Mouse (Mus musculus): Measurements from ENCODE around the gene Efcab7. TPM values are rescaled to one million over a fixed set of nuclear protein-coding genes. Genes with fewer than 3 reads are reported as not detected.

Gene Efcab7
- polyA plus RNA-seq, 1 experiment from 2014 or later: 9.4 TPM

GRCm38 (mm10) chr4:99946516-99946915, 117.5 kb downstream of the Efcab7 start:
- H3K27me3 ChIP-seq (replicated peaks): no peaks in the 10 kb centered on the region
- no peak overlapping the region for H3K4me2 ChIP-seq
- no peak overlapping the region for H3K27ac ChIP-seq (replicated peaks)
- no peaks in the 10 kb centered on the region for H3K9me3 ChIP-seq
- H3K9ac ChIP-seq: no peak overlapping the region
- H3K4me1 ChIP-seq: peaks cover 15% of the 10 kb centered on the region
- no peak overlapping the region for H3K4me3 ChIP-seq
- no peak for ATAC-seq (ENCODE audit: extremely low read depth, insufficient number of reproducible peaks, low FRiP score, low TSS enrichment)
- peaks cover 6% of the 10 kb centered on the region for H3K36me3 ChIP-seq
- WGBS: 85% methylated on average over 2 of the region's 2 CpGs

DNA sequence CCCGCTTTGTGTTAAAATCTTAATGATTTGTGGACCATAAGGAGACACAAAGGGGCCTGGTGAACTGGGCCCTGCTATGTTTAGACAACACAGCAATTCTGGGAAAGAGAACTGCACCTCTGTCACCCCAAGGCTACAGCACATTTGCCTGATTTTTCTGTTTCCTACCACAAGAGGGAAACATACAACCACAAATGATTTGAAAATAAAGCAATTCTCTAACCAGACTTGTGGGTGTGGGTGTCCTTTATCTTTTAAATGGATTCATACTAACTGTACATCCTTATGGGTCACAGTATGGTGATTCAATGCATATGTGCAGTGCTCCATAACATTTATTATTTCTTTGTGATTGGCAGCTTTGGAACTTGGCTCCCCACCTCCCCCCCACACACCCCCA, 118.2 kb downstream of the Efcab7 start:
- Histone ChIP-seq H3K4me3 (no peak overlapping the region), H3K4me1 (peaks cover 8% of the 10 kb centered on the region), H3K9me3 (no peaks in the 10 kb centered on the region), H3K36me3 (peaks cover 11% of the 10 kb centered on the region), H3K4me2 (no peak overlapping the region), H3K27me3 (replicated peaks) (no peaks in the 10 kb centered on the region), H3K9ac (no peak overlapping the region), H3K27ac (replicated peaks) (no peak overlapping the region)
- no peak for ATAC-seq (ENCODE audit: extremely low read depth, insufficient number of reproducible peaks, low FRiP score, low TSS enrichment)
- 74% methylated on average over 1 of the region's 1 CpGs for WGBS

GRCm38 (mm10) chr4:99947896-99948295, 118.9 kb downstream of the Efcab7 start:
- Histone ChIP-seq H3K9ac (no peak overlapping the region), H3K4me2 (no peak overlapping the region), H3K4me3 (no peak overlapping the region), H3K9me3 (no peaks in the 10 kb centered on the region), H3K27me3 (replicated peaks) (no peaks in the 10 kb centered on the region), H3K27ac (replicated peaks) (no peak overlapping the region), H3K4me1 (peaks cover 6% of the 10 kb centered on the region; the same call in 1 of the 2 replicates), H3K36me3 (peaks cover 11% of the 10 kb centered on the region)
- ATAC-seq (ENCODE audit: extremely low read depth, insufficient number of reproducible peaks, low FRiP score, low TSS enrichment): no peak
- WGBS: 100% methylated on average over 1 of the region's 1 CpGs

- no peak overlapping the region for H3K27ac ChIP-seq (replicated peaks)
- peaks cover 25% of the 10 kb centered on the region for H3K4me1 ChIP-seq
- H3K9ac ChIP-seq: no peak overlapping the region
- no peaks in the 10 kb centered on the region for H3K27me3 ChIP-seq (replicated peaks)
- no peak overlapping the region for H3K4me3 ChIP-seq
- no peak overlapping the region for H3K4me2 ChIP-seq
- 77% methylated on average over 2 of the region's 2 CpGs for WGBS
- H3K36me3 ChIP-seq: peaks cover 14% of the 10 kb centered on the region
- H3K9me3 ChIP-seq: no peaks in the 10 kb centered on the region
- no peak for ATAC-seq (ENCODE audit: extremely low read depth, insufficient number of reproducible peaks, low FRiP score, low TSS enrichment)
Measured at GRCm38 (mm10) chr4:99953904-99954303, 124.9 kb downstream of the Efcab7 start.

GRCm38 (mm10) chr4:99955396-99955795, 126.4 kb downstream of the Efcab7 start:
- Histone ChIP-seq H3K27me3 (replicated peaks) (no peaks in the 10 kb centered on the region), H3K9ac (no peak overlapping the region), H3K9me3 (no peaks in the 10 kb centered on the region), H3K4me3 (no peak overlapping the region), H3K4me2 (no peak overlapping the region), H3K36me3 (peaks cover 14% of the 10 kb centered on the region), H3K4me1 (peaks cover 37% of the 10 kb centered on the region), H3K27ac (replicated peaks) (no peak overlapping the region)
- 80% methylated on average over 10 of the region's 10 CpGs for WGBS
- ATAC-seq (ENCODE audit: extremely low read depth, insufficient number of reproducible peaks, low FRiP score, low TSS enrichment): no peak

DNA sequence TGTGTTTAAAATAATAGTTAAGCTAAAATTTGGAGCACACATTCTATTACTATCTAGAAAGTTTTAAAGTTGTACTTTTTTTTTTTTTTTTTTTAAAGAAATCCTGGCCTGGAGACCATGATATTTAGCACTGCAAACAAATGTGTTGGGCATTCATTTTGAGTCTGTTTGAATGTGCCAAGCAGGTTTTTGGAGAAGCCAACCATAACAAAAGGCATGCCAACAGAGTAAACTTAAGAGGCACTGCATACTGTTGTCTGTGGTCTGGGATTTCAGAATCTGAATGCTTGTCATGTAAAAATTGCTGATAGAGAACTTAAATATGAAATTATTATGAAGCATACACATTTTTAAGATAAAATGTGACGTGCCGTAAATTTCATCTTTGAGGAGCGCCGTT, 128.2 kb downstream of the Efcab7 start:
- H3K4me2 ChIP-seq: no peak overlapping the region
- H3K27me3 ChIP-seq (replicated peaks): no peaks in the 10 kb centered on the region
- H3K27ac ChIP-seq (replicated peaks): no peak overlapping the region
- peaks cover 7% of the 10 kb centered on the region for H3K36me3 ChIP-seq
- H3K4me3 ChIP-seq: no peak overlapping the region
- no peaks in the 10 kb centered on the region for H3K9me3 ChIP-seq
- peaks cover 37% of the 10 kb centered on the region for H3K4me1 ChIP-seq
- 85% methylated on average over 4 of the region's 4 CpGs for WGBS
- H3K9ac ChIP-seq: no peak overlapping the region
- no peak for ATAC-seq (ENCODE audit: extremely low read depth, insufficient number of reproducible peaks, low FRiP score, low TSS enrichment)

DNA sequence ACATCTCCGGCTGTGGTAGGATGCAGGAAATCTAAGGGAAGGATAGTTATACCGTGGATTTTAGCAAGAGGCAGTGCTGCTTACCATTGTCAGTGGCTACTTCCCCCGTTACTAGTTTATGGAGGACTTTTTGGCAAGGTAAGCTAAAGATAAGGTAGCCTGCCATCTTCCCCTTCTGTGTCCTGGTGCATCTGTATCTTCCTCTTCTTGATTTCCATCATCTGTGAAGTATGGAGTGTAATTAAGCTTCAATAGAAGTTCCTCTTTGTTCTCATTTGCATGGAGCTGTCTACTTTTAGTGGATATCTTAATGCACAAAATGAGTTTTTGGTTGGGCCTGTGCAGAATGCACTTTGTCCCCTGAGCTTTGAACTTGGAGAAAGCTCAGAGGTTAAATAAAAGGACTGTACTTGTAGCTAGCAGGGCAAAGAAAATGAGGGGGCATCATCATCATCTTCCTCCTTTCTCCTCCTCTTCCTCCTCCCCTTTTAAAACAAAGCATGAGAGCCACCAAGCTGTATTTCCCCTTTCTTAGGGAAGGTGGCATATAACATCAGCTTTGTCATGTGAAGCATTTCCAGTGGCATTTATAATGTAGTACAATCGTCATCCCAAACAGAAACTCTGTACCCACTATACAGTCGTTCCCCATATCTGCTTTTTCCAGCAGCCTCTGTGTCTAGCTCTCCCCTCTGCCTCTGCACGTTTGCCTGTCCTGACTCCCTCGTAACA, 129.3 kb downstream of the Efcab7 start:
- ATAC-seq (ENCODE audit: extremely low read depth, insufficient number of reproducible peaks, low FRiP score, low TSS enrichment): no peak

GRCm38 (mm10) chr4:99959308-99959707, 130.3 kb downstream of the Efcab7 start:
- no peak overlapping the region for H3K4me2 ChIP-seq
- H3K9ac ChIP-seq: no peak overlapping the region
- H3K36me3 ChIP-seq: peaks cover 20% of the 10 kb centered on the region
- no peak overlapping the region; the same call in 1 of the 2 replicates for H3K27ac ChIP-seq (replicated peaks)
- no peak for ATAC-seq (ENCODE audit: extremely low read depth, insufficient number of reproducible peaks, low FRiP score, low TSS enrichment)
- H3K9me3 ChIP-seq: no peaks in the 10 kb centered on the region
- H3K4me1 ChIP-seq: peaks cover 42% of the 10 kb centered on the region
- WGBS: 49% methylated on average over 3 of the region's 3 CpGs
- no peaks in the 10 kb centered on the region for H3K27me3 ChIP-seq (replicated peaks)
- H3K4me3 ChIP-seq: no peak overlapping the region

More for the DNA sequence above, 129.3 kb downstream of the Efcab7 start:
- Histone ChIP-seq H3K9ac (no peak overlapping the region), H3K27ac (replicated peaks) (0 out of 2 replicates have a peak overlapping the region, but pooled peaks have one; percentile 2), H3K27me3 (replicated peaks) (no peaks in the 10 kb centered on the region), H3K4me2 (no peak overlapping the region), H3K9me3 (no peaks in the 10 kb centered on the region), H3K36me3 (peaks cover 17% of the 10 kb centered on the region), H3K4me1 (peaks cover 45% of the 10 kb centered on the region), H3K4me3 (no peak overlapping the region)
- WGBS: 54% methylated on average over 7 of the region's 7 CpGs

Other genes with a start within 250 kb of the Efcab7 start
- not detected in 2 replicates for gene Foxd3, start 172.9 kb upstream of the Efcab7 start, polyA plus RNA-seq (2015; fragmentation: Nextera tagmentation; extraction: Ambion mirVana)
- gene Alg6, start 113.5 kb upstream of the Efcab7 start, polyA plus RNA-seq (2015; fragmentation: Nextera tagmentation; extraction: Ambion mirVana): 8.7 and 9.3 TPM in 2 replicates
- 230 and 246 TPM in 2 replicates for gene Pgm1, start 100.2 kb downstream of the Efcab7 start, polyA plus RNA-seq (2015; fragmentation: Nextera tagmentation; extraction: Ambion mirVana)
- 33.2 and 35.9 TPM in 2 replicates for gene Itgb3bp, start 100.6 kb downstream of the Efcab7 start, polyA plus RNA-seq (2015; fragmentation: Nextera tagmentation; extraction: Ambion mirVana)